Mouse (Mus musculus) naive thymus-derived CD4-positive, alpha-beta T cell, adult 5 months (primary cell): ENCODE measurements around the gene Nipbl. TPM values are rescaled to one million over a fixed set of nuclear protein-coding genes. Genes with fewer than 3 reads are reported as not detected.

Experiments used
- polyA plus RNA-seq: library from polyadenylated mRNA; unstranded; fragments of 100-300 nt; shearing (Covaris generic); gene quantifications from one replicate; pipeline ENCODE4 v1.2.1, GENCODE M21; 2017

Gene Nipbl
- 43.8 TPM for polyA plus RNA-seq

GRCm38 (mm10) chr15:8443926-8444889 lies at the start of gene Nipbl:
Gene Nipbl, minus strand, starts transcription at chr15:8444463.

Other genes with a start within 250 kb of the Nipbl start
- gene Gm2310, start 75.5 kb upstream of the Nipbl start, polyA plus RNA-seq, result 0.31 TPM